Mouse (Mus musculus) adipose tissue, adult 10 weeks (tissue): ENCODE measurements around the gene Usp20. TPM values are rescaled to one million over a fixed set of nuclear protein-coding genes. Genes with fewer than 3 reads are reported as not detected.

ENCODE experiments used
- polyA plus RNA-seq: library from polyadenylated mRNA; stranded (reverse); fragments of 350-450 nt; fragmentation: Illumina TruSeq; extraction: RNeasy Lipid Tissue Mini Kit (QIAGEN cat#74804); gene quantifications from one replicate; pipeline ENCODE4 v1.2.3, GENCODE M21; 2014; ENCODE audit warnings: low read depth, low replicate concordance

The Usp20 gene
- 34.8 TPM for polyA plus RNA-seq

DNA sequence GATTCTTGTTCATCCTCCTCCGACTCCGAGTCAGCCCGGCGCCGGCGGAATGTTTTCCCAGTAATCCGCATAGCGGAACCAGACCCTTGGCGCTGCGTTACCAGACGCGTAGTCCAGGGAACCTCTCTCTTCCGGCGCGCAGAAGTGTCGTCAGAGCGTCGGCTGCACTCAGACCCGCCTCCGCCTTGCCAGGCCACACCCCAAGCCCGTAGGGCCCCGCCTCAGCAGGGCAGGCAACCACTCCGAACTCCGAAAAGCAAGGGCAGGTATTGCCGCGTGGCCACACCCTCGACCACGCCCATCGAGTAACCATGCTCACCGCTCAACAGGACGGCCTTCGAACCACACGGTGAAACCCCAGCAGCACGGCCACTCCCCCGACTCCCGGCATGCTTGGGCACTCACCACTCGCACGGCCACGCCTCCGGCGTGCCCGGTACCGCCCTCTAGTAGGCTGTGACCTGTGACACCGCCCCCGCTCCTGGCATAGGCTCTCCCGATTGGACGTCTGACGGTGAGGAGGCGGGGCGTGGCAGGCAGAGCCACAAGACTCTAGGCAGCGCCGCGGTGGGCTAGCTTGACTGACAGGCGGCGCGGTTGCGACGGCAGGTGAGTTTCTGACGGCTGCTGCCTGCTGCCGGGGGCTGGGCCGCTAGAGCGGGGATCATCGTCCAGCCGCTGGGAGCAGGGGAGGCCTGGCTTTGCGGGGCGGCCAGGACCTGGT is at the start of gene Usp20, which contains the start of gene BC005624:
Gene Usp20, plus strand, starts transcription at position 490 of the 724 bp plus-strand sequence.
Gene BC005624, minus strand, starts transcription at position 412 of the 724 bp plus-strand sequence.

DNA sequence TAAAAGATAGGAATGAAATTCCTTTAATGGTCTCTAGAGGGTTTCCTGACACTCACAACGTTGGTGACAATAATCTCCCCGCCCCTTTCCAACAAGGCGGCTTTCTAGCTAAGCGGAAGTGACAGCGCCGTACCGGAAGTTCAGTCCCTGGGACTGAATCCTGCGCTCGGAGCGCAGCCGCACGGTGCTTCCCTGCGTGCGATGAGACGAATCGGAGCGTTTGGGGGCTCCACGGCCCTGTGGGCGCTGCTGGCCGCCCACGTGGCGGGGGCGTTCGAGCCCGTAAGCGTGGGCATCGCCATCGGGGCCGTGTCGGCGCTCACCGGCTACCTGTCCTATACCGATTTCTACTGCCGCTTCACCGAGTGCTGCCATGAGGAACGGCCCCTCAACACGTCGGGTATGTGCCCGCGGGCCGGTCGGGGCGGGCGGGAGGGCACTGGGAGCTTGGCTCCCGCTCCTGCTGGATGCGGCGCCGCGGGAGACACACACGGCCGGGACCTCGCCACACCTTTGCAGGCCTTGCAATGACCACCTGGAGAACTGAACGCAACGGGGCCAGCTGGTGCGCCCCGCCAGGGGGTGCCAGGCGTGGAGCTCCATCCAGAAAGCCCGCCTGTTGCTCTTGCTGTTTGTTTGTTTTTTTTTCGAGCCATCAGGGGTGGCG is 29.1 kb upstream of the Usp20 start, which contains the start of gene Tor1b:
Gene Tor1b, plus strand, starts transcription at position 136 of the 667 bp plus-strand sequence.

DNA sequence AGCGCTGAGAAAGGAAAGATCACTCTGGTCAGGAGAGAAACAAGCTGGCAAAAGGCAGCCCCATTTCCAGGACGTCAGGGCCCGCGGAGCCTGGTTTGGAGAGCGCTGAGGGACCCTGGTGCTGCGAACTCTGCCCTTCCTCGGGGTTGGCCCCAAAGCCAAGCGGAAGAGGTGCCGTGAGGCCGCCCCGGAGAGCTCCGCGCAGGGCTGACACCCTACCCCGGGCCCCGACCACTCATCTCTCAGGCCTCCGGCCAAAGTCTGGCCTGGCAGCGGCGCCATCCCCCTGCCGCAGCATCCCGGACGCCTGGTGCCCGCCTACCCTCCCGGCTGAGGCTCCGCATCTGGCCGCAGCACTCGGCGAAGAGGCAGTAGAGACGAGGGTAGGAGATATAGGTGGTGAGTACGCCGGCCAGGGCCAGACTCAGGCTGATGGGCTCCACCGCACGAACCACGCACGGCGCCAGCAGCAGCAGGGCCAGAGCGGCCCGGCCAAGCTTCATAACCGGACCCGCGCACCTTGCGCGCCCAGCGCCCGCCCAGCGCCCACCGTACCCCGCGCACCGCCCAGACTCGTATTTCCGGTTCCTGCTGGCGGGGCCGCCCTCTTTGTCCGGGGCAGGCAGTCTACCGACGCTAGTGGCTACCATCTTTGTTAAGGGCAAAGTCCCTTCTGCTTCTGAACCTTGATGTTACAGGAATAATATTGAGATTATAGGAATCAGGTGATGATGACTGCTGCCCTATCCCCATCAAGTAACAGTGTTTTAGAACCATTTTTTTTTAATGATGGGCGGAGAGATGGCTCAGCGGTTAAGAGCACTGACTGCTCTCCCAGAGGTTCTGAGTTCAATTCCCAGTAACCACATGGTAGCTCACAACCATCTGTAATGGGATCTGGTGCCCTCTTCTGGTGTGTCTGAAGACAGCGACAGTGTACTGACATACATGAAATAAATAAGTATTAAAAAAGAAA is 14.4 kb upstream of the Usp20 start, which contains the start of gene Tor1a:
Gene Tor1a, minus strand, starts transcription at position 582 of the 976 bp plus-strand sequence.

Other genes with a start within 250 kb of the Usp20 start
- 20.4 TPM for gene 1700001O22Rik, start 178.6 kb upstream of the Usp20 start, polyA plus RNA-seq
- gene Ntmt1, start 174.5 kb upstream of the Usp20 start, polyA plus RNA-seq = 21.6 TPM
- 21.4 TPM for gene Asb6, start 151.9 kb upstream of the Usp20 start, polyA plus RNA-seq
- 3.7 TPM for gene Prrx2, start 147.3 kb upstream of the Usp20 start, polyA plus RNA-seq
- 62.7 TPM for gene Ptges, start 52.4 kb upstream of the Usp20 start, polyA plus RNA-seq
- 33.6 TPM for gene Tor1b, start 29.3 kb upstream of the Usp20 start, polyA plus RNA-seq
- gene Tor1a, start 14.3 kb upstream of the Usp20 start, polyA plus RNA-seq = 37.4 TPM
- 48.0 TPM for gene BC005624, start 78 bp upstream of the Usp20 start, polyA plus RNA-seq
- gene Fnbp1, start 159.7 kb downstream of the Usp20 start, polyA plus RNA-seq = 43.5 TPM
- 29.4 TPM for gene Gpr107, start 170.0 kb downstream of the Usp20 start, polyA plus RNA-seq